Mouse (Mus musculus): ENCODE measurements around the gene Olfr1239. TPM values are rescaled to one million over a fixed set of nuclear protein-coding genes. Genes with fewer than 3 reads are reported as not detected.

The Olfr1239 gene
- polyA plus RNA-seq (2014; fragmentation: Nextera tagmentation; extraction: Ambion mirVana), result not detected in 2 replicates

DNA sequence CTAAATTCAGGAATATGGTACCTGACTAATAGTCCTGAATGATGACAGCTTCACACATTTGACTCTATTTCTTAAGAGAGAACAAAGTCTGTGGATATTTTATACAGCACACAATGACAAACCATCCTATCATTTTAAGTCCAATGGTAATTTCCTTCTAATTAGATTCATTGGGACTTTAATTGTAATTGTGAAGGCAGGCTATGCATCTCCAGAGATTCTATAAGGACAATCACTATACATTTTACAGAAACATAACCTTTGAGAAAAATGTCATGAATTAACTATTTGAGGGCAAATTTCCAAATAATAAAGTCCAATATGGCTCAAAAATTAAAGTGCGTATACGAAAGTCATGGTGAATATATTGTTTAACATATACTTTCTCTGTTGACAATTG is at the start of gene Olfr1239:
Gene Olfr1239, minus strand, starts transcription at position 101 of the 400 bp plus-strand sequence.
- DNase-seq (ENCODE audit: low spot score), result no peak
- 97% methylated on average over 2 of the region's 2 CpGs for WGBS
- Histone ChIP-seq H3K4me3 (ENCODE audit: low read depth, low read length) (no peak within 1 kb of the TSS), H3K27ac (ENCODE audit: low read depth, low read length) (no peak within 1 kb of the TSS), H3K4me1 (replicated peaks; ENCODE audit: control insufficient read depth, insufficient read depth, low read length) (no peaks in the 10 kb centered on the region), H3K27me3 (replicated peaks; ENCODE audit: control insufficient read depth, insufficient read depth, low read length) (no peaks in the 10 kb centered on the region), H3K4me2 (no peak within 1 kb of the TSS), H3K9me3 (ENCODE audit: control insufficient read depth, low read length) (no peaks in the 10 kb centered on the region), H3K9ac (ENCODE audit: low read depth, low read length) (no peak within 1 kb of the TSS), H3K36me3 (ENCODE audit: control insufficient read depth, insufficient read depth, low read length) (no peaks in the 10 kb centered on the region)
- no peak for ATAC-seq (replicated peaks; ENCODE audit: low FRiP score)

DNA sequence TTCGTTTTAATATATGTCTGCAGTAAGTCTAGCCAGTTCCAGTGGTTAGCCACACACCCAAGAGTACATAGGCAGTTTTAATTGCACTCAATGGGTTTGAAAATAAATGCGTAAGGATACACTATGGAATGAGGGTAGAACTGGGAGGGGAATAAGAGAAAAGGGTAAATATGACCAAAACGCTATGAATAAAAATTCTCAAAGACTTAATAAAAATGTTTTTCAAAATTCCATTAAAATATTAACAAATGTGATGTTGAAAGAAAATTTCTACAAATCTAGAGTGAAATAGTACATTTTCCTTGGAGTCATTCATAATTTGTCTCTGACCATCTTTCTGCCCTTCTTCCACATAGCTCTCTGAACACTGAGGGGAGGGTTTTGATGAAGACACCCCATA is 22.7 kb upstream of the Olfr1239 start, which contains the start of gene Olfr1240:
Gene Olfr1240, minus strand, starts transcription at position 101 of the 400 bp plus-strand sequence.
- no peak for ATAC-seq (replicated peaks; ENCODE audit: low FRiP score)
- DNase-seq (ENCODE audit: low spot score), result no peak
- Histone ChIP-seq H3K27me3 (replicated peaks; ENCODE audit: control insufficient read depth, insufficient read depth, low read length) (no peaks in the 10 kb centered on the region), H3K4me1 (replicated peaks; ENCODE audit: control insufficient read depth, insufficient read depth, low read length) (no peaks in the 10 kb centered on the region), H3K9ac (ENCODE audit: low read depth, low read length) (no peak within 1 kb of the TSS), H3K4me3 (ENCODE audit: low read depth, low read length) (no peak within 1 kb of the TSS), H3K9me3 (ENCODE audit: control insufficient read depth, low read length) (no peaks in the 10 kb centered on the region), H3K27ac (ENCODE audit: low read depth, low read length) (no peak within 1 kb of the TSS), H3K4me2 (no peak within 1 kb of the TSS), H3K36me3 (ENCODE audit: control insufficient read depth, insufficient read depth, low read length) (no peaks in the 10 kb centered on the region)
- WGBS, result 72% methylated on average over 3 of the region's 3 CpGs

DNA sequence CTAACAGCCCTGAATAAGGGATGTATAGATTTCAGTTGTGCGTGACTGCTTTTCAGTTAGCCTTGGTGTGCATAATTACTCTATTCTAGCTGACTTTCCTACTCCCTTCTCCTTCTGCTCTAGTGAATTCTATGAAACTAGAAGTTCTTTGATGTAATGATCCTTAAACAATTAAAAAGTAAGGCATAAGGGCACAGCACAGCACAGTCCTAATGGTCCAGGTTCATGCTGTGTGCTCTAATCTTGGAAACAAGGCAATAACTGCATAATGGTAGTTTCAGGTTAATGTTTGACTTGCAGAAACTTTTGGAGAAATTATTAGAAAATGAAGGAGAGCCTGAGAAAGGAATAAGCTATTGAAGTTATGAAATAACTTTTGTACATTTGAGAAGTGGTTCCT is 5.7 kb downstream of the Olfr1239 start:
- Histone ChIP-seq H3K4me2 (no peak overlapping the region), H3K9me3 (ENCODE audit: control insufficient read depth, low read length) (no peaks in the 10 kb centered on the region), H3K9ac (ENCODE audit: low read depth, low read length) (no peak overlapping the region), H3K27ac (ENCODE audit: low read depth, low read length) (no peak overlapping the region), H3K36me3 (ENCODE audit: control insufficient read depth, insufficient read depth, low read length) (no peaks in the 10 kb centered on the region), H3K4me3 (ENCODE audit: low read depth, low read length) (no peak overlapping the region), H3K4me1 (replicated peaks; ENCODE audit: control insufficient read depth, insufficient read depth, low read length) (no peaks in the 10 kb centered on the region), H3K27me3 (replicated peaks; ENCODE audit: control insufficient read depth, insufficient read depth, low read length) (no peaks in the 10 kb centered on the region)
- ATAC-seq (replicated peaks; ENCODE audit: low FRiP score) (no peak), DNase-seq (ENCODE audit: low spot score) (no peak)
- 83% methylated on average over 1 of the region's 1 CpGs for WGBS

DNA sequence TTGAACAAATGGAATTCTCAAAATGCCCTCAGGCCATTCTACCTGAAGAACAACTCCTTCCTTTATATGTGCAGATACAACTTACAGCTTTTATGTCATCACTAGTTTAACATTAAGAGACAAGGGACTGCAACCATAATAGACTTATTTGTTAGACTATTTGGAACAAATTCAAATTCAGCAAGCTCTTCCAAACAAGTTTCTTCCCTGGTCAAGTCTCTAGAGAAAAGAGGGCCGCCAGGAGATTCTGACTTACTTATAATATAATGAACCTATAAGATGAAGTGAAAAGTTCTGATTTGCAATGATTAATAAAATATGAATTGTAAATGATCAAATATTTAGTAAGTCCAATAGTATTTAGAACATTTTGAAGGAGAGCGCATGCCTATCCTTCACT is 10.6 kb downstream of the Olfr1239 start, which contains the start of gene Olfr1238:
Gene Olfr1238, minus strand, starts transcription at position 101 of the 400 bp plus-strand sequence.
- Histone ChIP-seq H3K4me1 (replicated peaks; ENCODE audit: control insufficient read depth, insufficient read depth, low read length) (no peaks in the 10 kb centered on the region), H3K9me3 (ENCODE audit: control insufficient read depth, low read length) (no peaks in the 10 kb centered on the region), H3K27me3 (replicated peaks; ENCODE audit: control insufficient read depth, insufficient read depth, low read length) (no peaks in the 10 kb centered on the region), H3K4me2 (no peak within 1 kb of the TSS), H3K4me3 (ENCODE audit: low read depth, low read length) (no peak within 1 kb of the TSS), H3K36me3 (ENCODE audit: control insufficient read depth, insufficient read depth, low read length) (no peaks in the 10 kb centered on the region), H3K27ac (ENCODE audit: low read depth, low read length) (no peak within 1 kb of the TSS), H3K9ac (ENCODE audit: low read depth, low read length) (no peak within 1 kb of the TSS)
- ATAC-seq (replicated peaks; ENCODE audit: low FRiP score) (no peak), DNase-seq (ENCODE audit: low spot score) (no peak)
- WGBS, result 90% methylated on average over 2 of the region's 2 CpGs

DNA sequence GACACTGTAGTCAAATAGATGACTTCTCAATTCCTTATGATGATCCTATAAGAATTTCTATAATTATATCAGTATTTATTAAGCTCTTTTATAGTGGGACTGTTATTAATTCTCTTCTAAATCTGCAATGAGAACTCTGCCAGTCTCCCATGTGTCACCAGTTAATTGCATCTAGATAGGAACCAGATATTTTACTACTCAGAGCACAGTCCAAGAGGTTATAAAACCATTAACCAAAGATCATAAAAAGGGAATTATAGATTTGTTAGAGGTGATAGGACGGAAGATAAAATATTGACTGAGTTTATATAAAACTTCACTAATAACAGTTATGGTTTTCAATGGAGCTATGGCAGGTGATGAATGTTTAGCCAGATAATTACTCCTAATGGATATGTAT is 19.3 kb downstream of the Olfr1239 start:
- Histone ChIP-seq H3K4me3 (ENCODE audit: low read depth, low read length) (no peak overlapping the region), H3K4me2 (no peak overlapping the region), H3K9me3 (ENCODE audit: control insufficient read depth, low read length) (no peaks in the 10 kb centered on the region), H3K9ac (ENCODE audit: low read depth, low read length) (no peak overlapping the region), H3K27ac (ENCODE audit: low read depth, low read length) (no peak overlapping the region), H3K36me3 (ENCODE audit: control insufficient read depth, insufficient read depth, low read length) (no peaks in the 10 kb centered on the region), H3K4me1 (replicated peaks; ENCODE audit: control insufficient read depth, insufficient read depth, low read length) (no peaks in the 10 kb centered on the region), H3K27me3 (replicated peaks; ENCODE audit: control insufficient read depth, insufficient read depth, low read length) (no peaks in the 10 kb centered on the region)
- no peak for ATAC-seq (replicated peaks; ENCODE audit: low FRiP score)
- no peak for DNase-seq (ENCODE audit: low spot score)
- 83% methylated on average over 1 of the region's 1 CpGs for WGBS

Other genes with a start within 250 kb of the Olfr1239 start
- gene Olfr1225, start 245.7 kb downstream of the Olfr1239 start, polyA plus RNA-seq (2014; fragmentation: Nextera tagmentation; extraction: Ambion mirVana), result not detected in 2 replicates
- gene Olfr1226, start 220.4 kb downstream of the Olfr1239 start, polyA plus RNA-seq (2014; fragmentation: Nextera tagmentation; extraction: Ambion mirVana), result not detected in 2 replicates
- gene Olfr1228, start 166.3 kb downstream of the Olfr1239 start, polyA plus RNA-seq (2014; fragmentation: Nextera tagmentation; extraction: Ambion mirVana), result not detected in 2 replicates
- gene Olfr1229, start 132.4 kb downstream of the Olfr1239 start, polyA plus RNA-seq (2014; fragmentation: Nextera tagmentation; extraction: Ambion mirVana), result not detected in 2 replicates
- gene Olfr1230, start 123.1 kb downstream of the Olfr1239 start, polyA plus RNA-seq (2014; fragmentation: Nextera tagmentation; extraction: Ambion mirVana), result not detected in 2 replicates
- gene Olfr1231, start 113.3 kb downstream of the Olfr1239 start, polyA plus RNA-seq (2014; fragmentation: Nextera tagmentation; extraction: Ambion mirVana), result not detected in 2 replicates
- gene Olfr1232, start 90.7 kb downstream of the Olfr1239 start, polyA plus RNA-seq (2014; fragmentation: Nextera tagmentation; extraction: Ambion mirVana), result not detected in 2 replicates
- not detected in 2 replicates for gene Olfr1233, start 78.0 kb downstream of the Olfr1239 start, polyA plus RNA-seq (2014; fragmentation: Nextera tagmentation; extraction: Ambion mirVana)
- not detected in 2 replicates for gene Olfr1234, start 55.5 kb downstream of the Olfr1239 start, polyA plus RNA-seq (2014; fragmentation: Nextera tagmentation; extraction: Ambion mirVana)
- not detected in 2 replicates for gene Olfr1238, start 10.7 kb downstream of the Olfr1239 start, polyA plus RNA-seq (2014; fragmentation: Nextera tagmentation; extraction: Ambion mirVana)
- gene Olfr1240, start 22.6 kb upstream of the Olfr1239 start, polyA plus RNA-seq (2014; fragmentation: Nextera tagmentation; extraction: Ambion mirVana), result not detected in 2 replicates
- gene Olfr1241, start 66.7 kb upstream of the Olfr1239 start, polyA plus RNA-seq (2014; fragmentation: Nextera tagmentation; extraction: Ambion mirVana), result not detected in 2 replicates
- not detected in 2 replicates for gene Olfr1242, start 77.9 kb upstream of the Olfr1239 start, polyA plus RNA-seq (2014; fragmentation: Nextera tagmentation; extraction: Ambion mirVana)
- gene Olfr1243, start 111.1 kb upstream of the Olfr1239 start, polyA plus RNA-seq (2014; fragmentation: Nextera tagmentation; extraction: Ambion mirVana), result not detected in 2 replicates
- gene Olfr1245, start 158.0 kb upstream of the Olfr1239 start, polyA plus RNA-seq (2014; fragmentation: Nextera tagmentation; extraction: Ambion mirVana), result not detected in 2 replicates
- not detected in 2 replicates for gene Olfr1246, start 172.8 kb upstream of the Olfr1239 start, polyA plus RNA-seq (2014; fragmentation: Nextera tagmentation; extraction: Ambion mirVana)
- gene Olfr1247, start 193.7 kb upstream of the Olfr1239 start, polyA plus RNA-seq (2014; fragmentation: Nextera tagmentation; extraction: Ambion mirVana), result not detected in 2 replicates
- gene Olfr1248, start 197.8 kb upstream of the Olfr1239 start, polyA plus RNA-seq (2014; fragmentation: Nextera tagmentation; extraction: Ambion mirVana), result not detected in 2 replicates
- gene Olfr1249, start 214.6 kb upstream of the Olfr1239 start, polyA plus RNA-seq (2014; fragmentation: Nextera tagmentation; extraction: Ambion mirVana), result not detected in 2 replicates
- gene Olfr1250, start 241.1 kb upstream of the Olfr1239 start, polyA plus RNA-seq (2014; fragmentation: Nextera tagmentation; extraction: Ambion mirVana), result not detected in 2 replicates

Data from liver, embryonic 11.5 days (tissue).